Mouse (Mus musculus): ENCODE results near the gene Havcr2.

The Havcr2 gene

DNA sequence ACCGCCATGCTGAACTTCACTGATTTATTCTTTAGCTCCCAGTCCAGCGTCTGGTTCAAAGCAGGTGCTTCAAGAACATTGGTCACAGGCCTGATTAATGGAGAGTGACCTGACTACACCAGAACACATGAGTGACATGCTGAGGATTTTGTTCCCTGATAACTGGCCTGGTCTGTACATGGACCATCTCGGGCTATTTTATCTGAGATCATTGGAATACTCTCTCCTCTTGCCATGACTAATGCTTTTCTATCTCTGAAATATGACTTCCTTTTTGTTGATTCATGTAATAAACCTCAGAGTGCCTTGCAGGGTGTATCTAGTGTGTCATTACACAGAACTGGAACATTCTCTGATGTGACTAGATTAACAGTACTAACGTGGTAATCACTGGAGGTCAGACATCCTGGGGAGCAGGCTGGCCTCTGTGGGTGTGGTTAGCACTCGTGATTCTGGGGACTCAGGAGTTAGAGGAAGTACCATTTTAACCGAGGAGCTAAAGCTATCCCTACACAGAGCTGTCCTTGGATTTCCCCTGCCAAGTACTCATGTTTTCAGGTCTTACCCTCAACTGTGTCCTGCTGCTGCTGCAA is at the start of gene Havcr2:
TSS of gene Havcr2 (plus strand) at position 483 of the 593 bp plus-strand sequence.
- no peak for DNase-seq

DNA sequence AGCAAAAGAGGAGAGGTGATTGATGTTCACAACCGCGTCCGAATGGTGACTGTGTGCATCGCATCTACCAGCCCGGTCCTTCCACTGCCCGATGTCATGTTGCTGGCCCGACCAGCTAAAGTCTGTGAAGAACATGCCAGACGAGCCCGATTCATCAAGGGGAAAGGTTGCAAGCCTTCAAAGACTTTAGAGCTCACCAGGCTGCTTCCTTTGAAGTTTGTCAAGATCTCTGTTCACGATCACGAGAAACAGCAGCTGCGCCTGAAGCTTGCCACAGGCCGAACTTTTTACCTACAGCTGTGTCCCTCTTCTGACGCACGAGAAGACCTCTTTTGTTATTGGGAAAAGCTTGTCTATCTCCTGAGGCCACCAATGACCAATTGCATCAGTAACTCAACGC is 49.7 kb upstream of the Havcr2 start:
- DNase-seq: no peak

DNA sequence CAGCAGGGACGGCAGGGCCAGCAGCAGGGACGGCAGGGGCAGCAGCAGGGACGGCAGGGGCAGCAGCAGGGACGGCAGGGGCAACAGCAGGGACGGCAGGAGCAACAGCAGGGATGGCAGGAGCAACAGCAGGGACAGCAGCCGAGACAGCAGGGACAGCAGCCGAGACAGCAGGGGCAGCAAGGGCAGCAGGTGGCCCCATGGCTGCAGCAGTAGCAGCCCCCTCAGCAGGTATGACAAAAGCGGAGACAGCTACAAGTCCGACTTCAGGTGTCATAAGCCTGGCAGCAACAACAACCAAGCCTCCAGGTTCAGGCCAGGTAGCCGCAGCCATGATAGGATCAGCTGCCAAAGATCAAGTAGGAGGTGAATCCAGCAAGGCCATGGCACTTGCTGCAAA is 48.0 kb upstream of the Havcr2 start:
- no peak for DNase-seq

DNA sequence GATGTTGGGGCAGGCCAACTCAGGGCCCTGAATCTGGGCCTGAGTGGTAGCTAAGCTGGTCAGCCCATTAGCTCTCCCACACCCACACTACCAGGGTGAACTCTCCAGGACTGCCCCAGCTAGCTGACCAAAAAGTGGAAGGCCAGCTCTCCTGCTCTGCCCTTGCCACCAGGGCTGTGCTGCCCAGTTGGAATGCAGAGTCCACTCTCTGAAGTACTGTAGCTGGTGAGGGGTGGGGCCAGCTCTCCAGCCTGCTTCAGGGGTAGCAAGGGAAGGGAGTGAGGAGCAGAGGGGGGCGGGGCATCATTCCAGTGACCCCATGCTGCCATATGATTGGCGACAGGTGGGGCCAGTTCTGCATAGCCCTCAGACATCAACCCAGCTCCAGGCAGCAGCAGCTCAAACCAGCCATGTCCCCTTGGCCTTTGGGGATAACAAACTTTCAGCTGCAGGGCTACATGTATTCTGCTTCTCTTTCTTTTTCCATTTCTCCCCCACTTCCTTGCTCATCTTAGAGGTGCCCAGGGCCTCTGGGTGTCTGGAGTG is 44.6 kb upstream of the Havcr2 start:
- no peak for DNase-seq

DNA sequence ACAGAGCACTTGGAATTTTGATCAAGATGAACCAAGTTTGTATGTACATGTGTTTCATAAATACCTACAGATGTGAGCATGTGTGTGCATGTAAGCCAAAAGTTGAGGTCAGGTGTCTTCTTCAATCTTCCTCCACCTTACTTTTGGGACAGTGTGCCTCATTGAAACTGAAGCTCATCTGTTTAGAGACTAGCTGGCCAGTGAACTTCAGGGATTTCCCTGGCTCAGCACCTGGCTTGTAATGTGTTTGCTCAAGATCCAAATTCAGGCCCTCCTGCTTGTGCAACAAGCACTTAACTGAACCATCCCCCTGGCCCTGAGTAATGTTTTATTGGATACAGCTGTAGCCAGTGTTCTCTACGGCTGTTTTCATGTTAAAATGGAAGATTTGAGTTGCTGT is 36.3 kb upstream of the Havcr2 start:
- no peak for DNase-seq

DNA sequence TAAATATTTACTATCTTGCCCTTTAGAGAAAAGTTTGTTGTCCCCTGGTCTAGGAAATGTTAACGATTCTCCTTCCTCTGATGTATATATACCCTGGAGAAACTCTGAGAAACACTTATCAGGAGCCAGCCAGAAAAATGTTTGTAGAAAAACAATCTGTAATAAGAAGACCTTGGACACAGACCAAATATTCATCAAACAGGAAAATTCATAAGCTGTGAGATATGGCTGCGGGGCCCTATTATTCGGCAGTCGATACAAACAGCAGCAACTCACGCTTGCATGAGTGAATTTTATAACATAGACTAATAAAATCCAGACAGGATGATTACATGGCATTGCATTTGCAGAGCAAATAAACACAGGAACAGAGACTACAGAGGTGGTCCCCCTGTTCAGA is 35.9 kb upstream of the Havcr2 start:
- no peak for DNase-seq

DNA sequence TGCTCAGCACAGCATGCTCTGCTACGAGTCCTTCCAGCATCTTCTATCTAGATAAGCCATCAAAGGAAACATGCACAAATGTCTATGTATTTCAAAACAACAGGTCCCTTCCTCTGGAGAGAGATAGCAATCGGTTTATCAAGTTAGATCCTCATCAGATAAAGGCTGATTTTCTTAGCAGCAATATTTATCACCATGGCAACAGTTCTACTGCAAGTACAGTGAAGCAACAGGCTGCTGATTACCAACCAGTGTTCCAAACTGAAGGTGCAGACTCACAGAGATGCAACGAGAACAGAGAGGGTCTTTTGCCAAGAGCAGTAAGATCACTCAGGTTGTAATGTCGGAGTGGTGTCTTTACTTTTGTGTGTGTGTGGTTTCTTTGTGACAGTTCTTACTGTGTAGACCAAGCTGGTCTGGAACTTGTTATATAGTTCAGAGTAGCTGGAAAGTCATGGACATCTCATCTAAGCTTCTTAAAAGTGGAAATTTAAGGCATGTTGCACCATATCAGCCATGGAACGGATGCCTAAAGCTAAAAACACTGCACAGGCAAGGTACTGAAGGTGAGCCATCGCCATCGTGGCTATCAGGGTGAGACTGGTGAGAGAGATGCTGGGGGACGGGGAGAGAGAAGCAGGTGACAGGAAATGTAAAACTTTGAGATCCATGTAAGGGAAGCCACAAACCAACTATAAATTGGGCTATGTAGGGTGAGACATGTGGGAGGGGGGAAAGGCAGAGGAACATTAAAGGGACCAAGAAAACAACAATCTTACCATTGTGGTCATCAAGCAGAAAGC is 33.4 kb upstream of the Havcr2 start:
- DNase-seq: no peak

DNA sequence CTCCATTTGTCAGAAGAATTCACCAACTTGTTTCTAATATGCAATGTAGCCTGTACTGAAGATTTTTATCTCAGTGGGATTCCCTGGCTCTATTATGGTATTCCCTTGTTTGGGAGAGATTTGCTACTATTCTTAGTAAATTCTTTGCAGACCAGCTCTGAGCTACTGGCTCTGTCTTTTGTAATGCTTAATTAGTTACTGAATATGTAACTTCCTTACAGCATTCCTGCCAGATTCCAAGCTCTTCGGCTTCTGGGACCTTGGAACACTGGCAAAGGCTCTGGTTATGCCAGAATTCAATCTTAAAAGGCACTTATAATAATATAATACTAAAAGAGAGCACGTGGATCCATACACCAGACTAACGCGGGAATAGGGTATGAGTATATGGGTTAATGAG is 26.6 kb upstream of the Havcr2 start:
- peak; percentile 14 for DNase-seq

DNA sequence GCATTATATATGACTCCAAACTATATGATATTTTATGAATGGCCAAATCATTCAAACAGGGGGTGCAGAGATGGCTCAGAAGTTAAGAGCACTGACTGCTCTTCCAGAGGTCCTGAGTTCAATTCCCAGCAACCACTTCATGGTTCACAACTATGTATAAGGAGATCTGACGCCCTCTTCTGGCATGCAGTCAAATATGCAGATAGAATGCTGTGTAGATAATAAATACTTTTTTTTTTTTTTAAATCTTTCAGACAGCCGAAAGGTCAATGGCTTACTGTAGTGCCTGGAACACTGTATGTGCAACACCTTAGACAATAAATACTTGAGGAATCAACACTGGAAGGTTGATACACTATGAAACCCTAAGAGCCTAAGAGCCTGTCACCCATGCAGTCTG is 24.6 kb upstream of the Havcr2 start:
- DNase-seq: no peak

DNA sequence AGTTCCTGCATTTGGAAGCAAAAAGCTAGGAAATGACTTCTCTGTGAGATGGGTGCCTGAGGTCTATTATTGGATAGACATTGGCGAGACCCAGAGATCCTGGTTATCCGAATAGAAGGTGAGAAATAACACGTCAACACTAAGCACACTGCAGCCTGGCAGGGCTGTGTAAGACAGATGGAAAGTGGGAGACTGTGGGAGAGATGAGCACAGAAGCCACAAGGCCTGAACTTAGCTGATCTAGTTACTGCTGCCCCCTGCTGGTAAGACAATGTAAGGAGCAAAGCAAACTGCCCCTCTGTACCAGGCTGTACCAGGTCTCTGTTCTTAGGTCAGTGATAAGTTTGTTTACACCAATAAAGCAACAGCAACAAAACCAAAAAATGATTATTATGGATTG is 23.6 kb upstream of the Havcr2 start:
- peak; percentile 75 to 87 for DNase-seq

DNA sequence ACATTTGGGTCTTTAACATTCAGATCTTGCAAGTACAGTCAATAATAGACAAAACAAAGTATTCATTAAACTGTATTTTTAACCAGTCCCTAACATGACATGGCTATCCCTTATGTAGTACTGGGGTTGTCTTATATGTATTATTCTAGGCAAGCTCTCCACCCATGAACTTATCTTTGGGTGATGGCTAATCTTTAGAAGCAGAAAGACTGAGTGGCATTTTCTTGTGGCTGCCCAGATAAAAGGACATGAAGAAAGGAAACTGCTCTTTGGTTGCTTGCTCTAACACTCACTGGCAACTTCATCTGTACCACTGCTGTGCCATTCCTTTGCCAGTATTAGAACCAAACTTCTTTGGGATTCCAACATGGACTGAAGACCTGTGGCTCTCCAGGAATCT is 19.4 kb upstream of the Havcr2 start:
- no peak for DNase-seq

DNA sequence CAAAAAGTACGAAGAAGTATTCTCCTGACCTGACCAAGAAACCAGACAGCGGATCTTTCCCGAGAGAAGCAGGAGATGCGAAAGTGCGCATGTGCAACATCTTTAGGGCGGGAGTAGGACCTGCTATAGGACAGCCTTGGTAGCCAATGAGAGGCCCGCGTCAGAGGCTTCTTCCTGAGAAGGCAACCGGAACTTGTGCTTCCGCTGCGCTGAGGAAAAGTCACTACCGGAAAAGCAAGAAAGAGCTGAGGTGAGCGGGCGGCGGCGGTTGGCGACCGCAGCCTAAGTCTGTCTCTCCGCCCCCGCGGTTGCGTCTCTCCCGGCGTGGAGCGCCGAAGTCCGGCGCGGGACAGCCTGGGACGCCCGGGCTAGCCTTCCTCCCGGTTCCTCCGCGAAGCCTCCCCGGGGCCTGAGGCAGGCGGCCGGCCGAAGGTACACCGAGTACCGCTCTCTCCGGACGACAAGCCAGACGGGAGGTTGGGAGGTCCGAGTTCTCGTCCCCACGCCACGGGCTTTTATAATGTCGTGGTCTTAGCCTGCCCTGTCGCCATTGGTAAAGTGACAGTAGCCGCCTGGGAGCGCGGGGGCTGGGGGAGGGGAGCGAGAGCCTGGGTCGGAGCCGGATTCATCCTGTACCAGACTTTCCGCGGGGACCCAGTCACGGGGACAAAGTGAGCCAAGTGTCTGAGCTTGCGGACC is 17.8 kb upstream of the Havcr2 start, which contains the start of gene Med7:
TSS of gene Med7 (plus strand) at position 166 of the 699 bp plus-strand sequence.
- peak; percentile 96 to 98 for DNase-seq

DNA sequence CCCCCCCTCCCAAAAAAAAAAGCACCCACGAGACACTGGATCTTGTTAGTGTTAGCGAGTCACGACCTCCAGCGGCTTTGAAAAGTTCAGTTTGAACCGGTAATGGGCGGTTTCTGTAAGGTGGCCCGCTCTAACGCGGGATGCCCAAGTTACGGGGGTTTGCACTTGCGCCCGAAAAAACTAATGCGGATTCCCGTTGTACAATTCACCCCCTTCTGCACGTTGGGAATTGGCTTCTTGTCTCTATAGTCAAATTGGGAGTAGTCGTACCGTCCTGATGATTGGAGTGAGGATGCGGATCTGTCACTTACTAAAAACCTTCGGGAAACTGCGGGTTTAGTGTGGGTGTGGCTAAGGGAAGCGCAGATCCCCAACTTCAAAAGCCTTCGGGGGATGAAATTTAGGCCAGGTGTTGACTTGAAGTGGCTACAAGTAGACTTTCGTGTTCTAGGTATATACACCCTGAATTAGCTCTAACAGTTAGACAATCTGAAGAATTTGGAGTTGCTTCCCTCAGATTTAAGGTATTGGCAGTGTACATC is 17.2 kb upstream of the Havcr2 start:
- DNase-seq: peak in 1 of 2 experiments; percentile 49

DNA sequence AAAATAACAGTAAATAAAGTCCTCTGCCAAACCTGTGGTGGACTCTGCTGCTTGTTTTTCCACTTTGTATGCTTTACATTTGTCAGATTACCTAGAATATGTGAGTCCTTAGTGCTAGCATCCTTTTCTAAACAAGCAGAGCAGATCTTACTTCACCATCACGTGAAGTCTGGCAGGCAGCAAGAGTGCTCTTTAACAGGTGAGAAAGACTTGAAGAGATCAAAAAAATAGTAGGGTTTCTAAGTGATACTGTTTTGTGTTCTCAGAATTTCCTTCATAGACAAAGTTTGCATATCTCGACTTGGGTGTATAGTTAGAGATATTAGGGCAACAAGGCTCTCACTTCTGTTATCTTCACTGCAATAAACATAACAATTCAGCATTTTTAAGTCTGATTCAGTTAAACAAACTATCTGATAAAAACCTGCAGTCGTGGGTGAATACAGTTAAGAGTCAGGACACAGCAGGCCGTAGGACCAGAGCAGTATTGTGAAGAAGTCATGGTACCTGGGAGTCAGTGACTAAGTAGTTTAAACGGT is 15.7 kb upstream of the Havcr2 start:
- DNase-seq: no peak

DNA sequence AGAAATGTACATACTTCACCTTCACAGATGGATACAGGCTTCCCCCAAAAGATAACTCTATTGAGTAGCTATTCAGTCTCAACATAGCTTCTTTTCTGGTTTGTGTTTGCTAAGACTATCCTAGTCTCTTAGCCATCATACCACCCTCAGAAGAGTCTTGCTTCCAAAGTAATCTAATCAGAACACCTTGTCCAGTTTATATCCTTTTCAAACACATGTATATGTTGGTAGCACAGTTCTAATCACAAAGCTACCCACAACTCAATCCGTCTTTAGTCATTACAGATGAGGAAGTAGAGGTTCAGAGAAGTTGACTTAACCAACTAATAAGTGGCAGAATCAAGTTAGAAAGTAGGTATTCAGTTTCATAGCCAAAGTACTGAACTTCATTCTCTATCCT is 13.0 kb upstream of the Havcr2 start:
- no peak for DNase-seq

DNA sequence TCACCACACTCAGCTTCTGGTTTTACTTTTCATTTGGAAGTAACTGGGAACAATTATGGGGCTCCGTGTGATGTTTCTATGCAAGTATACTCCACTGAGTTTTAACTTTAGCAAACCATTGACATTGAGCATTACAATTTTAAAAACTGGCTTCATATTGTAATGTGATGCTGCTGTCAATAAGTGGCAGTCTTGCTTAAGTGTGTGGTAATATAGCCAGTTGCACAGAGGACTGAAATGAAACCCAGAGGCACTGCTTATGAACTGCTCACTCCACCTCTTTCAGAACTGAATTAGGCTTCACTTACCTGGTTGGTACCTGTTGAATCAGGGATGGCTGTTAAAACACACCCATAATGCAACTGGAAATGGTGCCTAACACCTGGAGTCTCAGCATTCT is 11.6 kb upstream of the Havcr2 start:
- no peak for DNase-seq

DNA sequence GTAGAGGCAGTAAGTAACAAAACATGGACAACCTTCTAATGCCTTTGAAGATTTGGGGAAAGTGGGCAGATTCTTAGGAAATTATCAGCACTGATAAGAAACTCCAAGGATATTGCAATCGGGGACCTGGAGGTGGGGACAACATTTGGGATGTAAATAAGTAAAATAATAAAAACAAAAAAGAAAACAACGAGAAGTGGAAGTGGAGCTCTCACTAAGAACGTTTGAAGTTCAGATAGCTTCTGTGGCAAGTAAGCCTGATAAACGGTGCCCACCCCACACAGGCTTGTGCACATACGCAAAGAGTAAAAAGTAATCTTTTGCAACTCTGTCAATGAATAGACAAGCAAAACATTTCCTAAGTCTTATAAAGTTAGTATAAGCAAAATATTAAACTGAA is 10.8 kb upstream of the Havcr2 start:
- DNase-seq: no peak

DNA sequence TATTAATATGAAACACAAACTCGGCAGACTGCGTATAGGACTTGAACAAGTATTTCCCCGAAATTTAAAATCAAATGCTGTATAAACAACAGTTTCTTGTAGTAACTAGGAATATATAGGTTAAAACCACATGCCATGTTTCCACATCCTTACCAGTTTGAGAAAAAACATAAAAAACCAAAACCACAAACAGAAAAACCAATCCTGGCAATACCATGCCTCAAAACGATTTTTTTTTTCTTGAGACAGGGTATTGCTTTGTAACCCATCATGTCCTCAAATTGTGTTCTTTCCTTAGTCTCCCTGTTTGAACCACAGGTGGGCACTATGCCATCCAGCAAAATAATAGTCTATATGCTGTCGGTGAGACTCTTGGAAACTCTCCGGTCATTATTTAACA is 8.6 kb upstream of the Havcr2 start:
- no peak for DNase-seq

DNA sequence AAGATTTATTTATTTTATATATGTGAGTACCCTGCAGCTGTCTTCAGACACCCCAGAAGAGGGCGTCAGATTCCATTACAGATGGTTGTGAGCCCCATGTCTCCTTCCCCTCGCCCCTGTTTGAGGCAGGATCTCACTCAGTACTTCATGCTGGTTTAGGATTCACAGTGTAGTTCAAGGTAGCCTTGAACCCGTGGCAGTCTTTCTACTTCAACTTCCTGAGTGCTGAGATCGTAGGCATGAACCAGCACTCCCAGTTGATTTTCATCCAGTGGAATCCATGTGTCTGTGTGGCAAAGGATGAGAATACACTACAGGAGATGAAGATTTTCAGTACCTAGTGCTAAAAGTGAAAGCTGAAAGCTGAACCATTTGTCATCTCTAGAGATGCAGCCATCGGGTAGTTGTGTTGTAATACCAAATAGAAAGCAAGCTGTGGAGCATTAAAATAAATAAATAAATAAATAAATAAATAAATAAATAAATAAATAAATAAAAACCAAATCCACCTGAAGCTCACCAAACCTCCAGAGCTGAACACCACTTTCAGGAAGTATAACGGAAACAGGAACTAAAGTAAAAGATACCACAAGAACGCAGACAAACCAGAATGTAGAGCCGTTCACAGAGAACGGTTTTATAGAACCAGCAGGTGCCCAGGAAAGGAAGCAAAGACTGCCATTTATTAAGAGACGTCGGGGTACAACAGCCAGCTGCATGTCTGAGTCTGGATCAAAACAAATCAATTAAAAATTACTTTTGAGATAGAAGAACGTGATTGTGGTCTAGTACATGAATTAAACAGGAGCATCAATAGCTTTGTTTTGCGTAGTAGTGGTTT is 6.9 kb upstream of the Havcr2 start:
- no peak for DNase-seq

DNA sequence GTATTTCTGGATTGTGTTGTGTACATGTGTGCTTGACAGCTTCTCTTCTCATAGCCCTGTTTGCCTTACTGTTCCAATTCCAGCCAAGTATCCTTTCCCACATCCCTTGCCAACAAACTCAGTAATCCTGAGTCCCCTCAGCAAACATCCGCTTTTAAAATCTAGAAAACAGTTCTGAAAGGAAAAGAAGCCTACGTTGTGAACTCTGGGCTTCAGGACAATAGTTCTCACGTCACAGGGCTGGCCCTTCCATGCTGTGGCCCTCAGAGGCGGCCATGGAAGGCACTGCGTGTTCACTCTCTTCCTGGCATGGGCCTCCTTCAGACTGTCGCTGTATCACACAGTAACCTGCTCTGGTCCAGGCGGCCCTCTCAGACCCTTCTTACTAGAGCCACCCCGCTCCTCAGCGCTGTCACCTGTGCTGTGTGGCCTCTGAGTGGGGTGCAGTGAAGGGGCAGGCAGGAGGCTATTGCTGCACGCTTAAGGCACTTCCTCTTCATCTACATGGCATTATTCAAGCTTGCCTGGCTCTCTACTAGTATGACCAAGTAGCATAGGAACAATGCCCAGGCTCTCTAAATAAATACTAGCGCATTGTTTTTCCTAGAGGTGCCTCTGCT is 5.2 kb upstream of the Havcr2 start:
- DNase-seq: no peak

DNA sequence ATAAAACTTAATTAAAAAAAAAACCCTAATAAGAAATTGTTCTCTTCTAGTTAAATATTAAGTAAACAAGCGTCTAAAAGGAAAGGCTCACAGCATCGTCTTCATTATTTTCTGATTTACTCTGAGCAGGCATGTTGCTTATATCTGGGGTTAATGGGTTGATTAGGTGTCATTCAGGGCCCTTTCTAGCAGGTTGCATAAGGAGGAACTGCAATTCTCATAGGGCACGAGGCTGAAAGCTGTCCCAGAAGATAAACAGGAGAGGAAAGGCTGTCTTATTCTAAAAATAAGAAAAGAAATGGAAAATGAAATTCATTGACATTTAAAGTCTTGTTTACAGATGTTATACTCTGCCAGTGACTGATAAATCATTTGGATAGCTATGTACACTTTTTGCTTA is 5.2 kb downstream of the Havcr2 start:
- no peak for DNase-seq

DNA sequence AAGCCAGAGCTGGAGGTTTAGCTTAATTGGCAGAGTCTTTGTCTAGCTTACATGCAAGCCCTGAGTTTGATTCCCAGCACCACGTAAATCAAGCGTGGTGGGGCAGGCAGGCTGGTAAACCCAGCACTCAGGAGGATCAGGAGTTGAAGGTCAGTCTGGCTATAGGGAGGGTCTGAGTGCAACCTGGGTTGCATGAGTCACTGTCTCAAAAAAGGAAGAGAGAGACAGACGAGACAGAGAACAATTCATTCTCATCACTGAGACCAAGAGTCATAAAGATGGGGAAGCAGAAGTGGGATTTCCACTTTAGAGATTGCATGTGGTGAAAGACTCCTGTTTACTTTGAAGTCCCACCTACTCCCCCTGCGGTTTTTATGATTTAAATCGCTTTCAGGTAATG is 6.6 kb downstream of the Havcr2 start:
- no peak for DNase-seq

All from kidney, postnatal 36 days (tissue).